8 mouse cellular contexts compared by ENCODE assay signal in genomic region chr7:125393654-125394346, GRCm38 (mm10). TPM values are rescaled to one million over a fixed set of nuclear protein-coding genes. Genes with fewer than 3 reads are reported as not detected.
DNase-seq lines count a peak whose midpoint lies in the region; ATAC-seq lines count a peak whose summit lies in the region.

No protein-coding gene starts in this region.

- peaks cover 5% of the 10 kb centered on the region; the same call in 1 of the 2 replicates for H3K4me1 ChIP-seq in midbrain, embryonic 12.5 days

- peak overlapping the region; percentile 58 for H3K9ac ChIP-seq in midbrain, embryonic 12.5 days (replicated peaks)

- peak overlapping the region; percentile 84 for H3K4me2 ChIP-seq in midbrain, embryonic 12.5 days (replicated peaks)

- no peaks in the 10 kb centered on the region for H3K9me3 ChIP-seq in midbrain, embryonic 12.5 days

- under 1% methylated on average over 33 of the region's 33 CpGs for WGBS in midbrain, embryonic 12.5 days

- H3K36me3 ChIP-seq in midbrain, embryonic 12.5 days = no peaks in the 10 kb centered on the region

- peaks cover 22% of the 10 kb centered on the region for H3K27me3 ChIP-seq in midbrain, embryonic 12.5 days

- peak overlapping the region; percentile 45 for H3K4me3 ChIP-seq in midbrain, embryonic 12.5 days

- DNase-seq in adrenal gland, postnatal 10 days = peak; percentile 99
- peak; percentile 96 for DNase-seq in embryo, embryonic 9.5 days (ENCODE audit: extremely low spot score)
- DNase-seq in kidney, adult 11 months = peak; percentile 88
- peak; percentile 98 for DNase-seq in left cerebral cortex, postnatal 4 days
- DNase-seq in skeletal muscle tissue, adult 2 months (ENCODE audit: low read depth, low spot score) = peak; percentile 84

- peak overlapping the region; percentile 65 for H3K27ac ChIP-seq in midbrain, embryonic 12.5 days (replicated peaks)

- intact Hi-C loops in left cerebral cortex, postnatal 4 days (cut with DNase I) = loop anchor here (5.0 to 10.0 kb wide), 3 partner anchors 609 to 1866 kb away; no protein-coding TSS in a partner anchor

- peak; percentile 94 for ATAC-seq in granulocyte monocyte progenitor cell, adult 5-6 weeks (replicated peaks; ENCODE audit: poor library complexity, severe bottlenecking)
- ATAC-seq in midbrain, embryonic 12.5 days (ENCODE audit: low FRiP score, low read depth) = peak; percentile 93
- ATAC-seq in inflammation-experienced regulatory T-cells, adult 6 months = no peak

RNA-seq across cellular contexts. Expression of gene Kdm8, which starts 50.7 kb away (rescaled TPM):
- 1 to 10 TPM; 3.2 to 4.8 TPM for total RNA-seq in adrenal gland, postnatal 10 days (2021)
- 2.3 and 11.5 TPM in 2 replicates for total RNA-seq in granulocyte monocyte progenitor cell, adult 5-6 weeks (2014; fragmentation: Nextera tagmentation)
- 5.5 and 7.2 TPM in 2 replicates for total RNA-seq in granulocyte monocyte progenitor cell, adult 5-6 weeks (2017)
- 1 to 10 TPM; 2.6 to 3.7 TPM for total RNA-seq in left cerebral cortex, postnatal 4 days (2021)
- polyA plus RNA-seq in midbrain, embryonic 12.5 days (2016; fragmentation: Nextera tagmentation; extraction: Ambion mirVana) = 9.3 and 10.0 TPM in 2 replicates
- 1 to 10 TPM; 2.4 to 7.3 (median 4.5) TPM for polyA plus RNA-seq in inflammation-experienced regulatory T-cells, adult 6 months (2017; shearing (Covaris generic))
